In the genomic region with DNA sequence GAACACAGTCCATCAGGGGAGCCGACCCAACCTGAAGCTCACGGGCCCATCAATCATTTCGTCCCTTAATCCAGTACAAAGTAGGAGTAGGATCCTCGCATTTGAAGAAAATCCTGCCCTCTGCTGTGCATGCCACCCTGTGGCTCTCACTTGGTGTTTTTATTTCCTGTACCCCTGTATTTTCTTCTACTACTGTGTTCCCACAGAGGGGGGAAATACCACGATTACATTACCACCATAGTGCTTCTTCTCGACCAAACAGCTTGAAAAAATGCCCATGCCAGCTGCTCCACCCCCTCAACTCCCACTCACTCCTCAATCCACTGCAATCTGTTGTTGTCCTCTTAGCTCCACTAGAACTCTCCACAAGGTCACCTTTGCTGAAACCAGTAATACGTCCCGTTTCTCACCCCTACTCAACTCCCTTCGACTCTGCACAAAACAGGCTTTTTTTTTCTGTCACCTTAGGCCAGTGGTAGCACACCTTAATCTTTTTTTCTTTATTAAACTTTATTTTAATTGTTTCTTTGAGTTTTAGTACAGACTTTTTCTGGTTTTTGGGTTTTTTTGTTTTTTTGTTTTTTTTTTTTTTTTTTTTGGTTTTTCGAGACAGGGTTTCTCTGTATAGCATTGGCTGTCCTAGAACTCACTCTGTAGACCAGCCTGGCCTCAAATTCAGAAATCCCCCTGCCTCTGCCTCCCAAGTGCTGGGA, we compare ENCODE assay signal across 8 mouse cellular contexts. TPM values are rescaled to one million over a fixed set of nuclear protein-coding genes. Genes with fewer than 3 reads are reported as not detected.
DNase-seq lines count a peak whose midpoint lies in the region; ATAC-seq lines count a peak whose summit lies in the region.

No protein-coding gene starts in this region.

- H3K9ac ChIP-seq in heart, embryonic 16.5 days (ENCODE audit: low read length) = no peak overlapping the region
- H3K9ac ChIP-seq in hindbrain, embryonic 14.5 days = no peak overlapping the region
- H3K9ac ChIP-seq in midbrain, embryonic 13.5 days (replicated peaks) = peak overlapping the region; percentile 52; the same call in 1 of the 2 replicates

- H3K27ac ChIP-seq in heart, embryonic 16.5 days (ENCODE audit: low read length) = peak overlapping the region; percentile 100
- peak overlapping the region; percentile 99 for H3K27ac ChIP-seq in hindbrain, embryonic 14.5 days
- H3K27ac ChIP-seq in midbrain, embryonic 13.5 days = peak overlapping the region; percentile 99

- no peaks in the 10 kb centered on the region for H3K9me3 ChIP-seq in heart, embryonic 16.5 days (replicated peaks; ENCODE audit: control insufficient read depth, low read length)
- no peaks in the 10 kb centered on the region for H3K9me3 ChIP-seq in hindbrain, embryonic 14.5 days (ENCODE audit: control insufficient read depth, low read length)
- no peaks in the 10 kb centered on the region for H3K9me3 ChIP-seq in midbrain, embryonic 13.5 days

- DNase-seq in heart, postnatal 14 days = no peak
- DNase-seq in A20 (ENCODE audit: low read depth, low spot score) = peak; percentile 81
- peak; percentile 45 for DNase-seq in T-cell, adult 2 months (ENCODE audit: low spot score)
- DNase-seq in hindbrain, embryonic 14.5 days (ENCODE audit: low spot score) = no peak
- no peak for DNase-seq in spleen, postnatal 14 days (ENCODE audit: low spot score in 2 of 2)
- DNase-seq in urinary bladder, postnatal 4 days (ENCODE audit: low spot score in 2 of 2) = no peak

- 86% methylated on average over 10 of the region's 10 CpGs for WGBS in heart, embryonic 16.5 days
- 80% methylated on average over 10 of the region's 10 CpGs for WGBS in hindbrain, embryonic 14.5 days
- 87% methylated on average over 10 of the region's 10 CpGs for WGBS in midbrain, embryonic 13.5 days

- peaks cover 14% of the 10 kb centered on the region for H3K36me3 ChIP-seq in heart, embryonic 16.5 days (ENCODE audit: control insufficient read depth, insufficient read depth)
- peaks cover 22% of the 10 kb centered on the region for H3K36me3 ChIP-seq in hindbrain, embryonic 14.5 days (replicated peaks; ENCODE audit: control insufficient read depth, insufficient read depth)
- peaks cover 22% of the 10 kb centered on the region for H3K36me3 ChIP-seq in midbrain, embryonic 13.5 days

- ATAC-seq in heart, embryonic 16.5 days (replicated peaks; ENCODE audit: extremely low read depth, insufficient read depth, low FRiP score) = no peak
- ATAC-seq in hindbrain, embryonic 14.5 days (ENCODE audit: low FRiP score) = no peak
- peak; percentile 22; the same call in 1 of the 2 replicates for ATAC-seq in midbrain, embryonic 13.5 days

- no peaks in the 10 kb centered on the region for H3K27me3 ChIP-seq in heart, embryonic 16.5 days (ENCODE audit: control insufficient read depth, insufficient read depth, low read length)
- no peaks in the 10 kb centered on the region for H3K27me3 ChIP-seq in hindbrain, embryonic 14.5 days (ENCODE audit: control insufficient read depth, insufficient read depth, low read length)
- 0 out of 2 replicates have a peak, but pooled peaks cover 3% of the 10 kb centered on the region for H3K27me3 ChIP-seq in midbrain, embryonic 13.5 days

- intact Hi-C loops in heart, postnatal 14 days (cut with DNase I) = loop anchor here (1.0 to 5.0 kb wide), 3 partner anchors 23 to 115 kb away; partner anchors contain the start of genes Jpt1 and Kctd2

- H3K4me2 ChIP-seq in heart, embryonic 16.5 days (ENCODE audit: low read depth, low read length) = peak overlapping the region; percentile 59
- peak overlapping the region; percentile 43 for H3K4me2 ChIP-seq in hindbrain, embryonic 14.5 days (replicated peaks)
- peak overlapping the region; percentile 72 for H3K4me2 ChIP-seq in midbrain, embryonic 13.5 days (replicated peaks)

- peaks cover 9% of the 10 kb centered on the region for H3K4me1 ChIP-seq in heart, embryonic 16.5 days (ENCODE audit: control insufficient read depth, insufficient read depth, low read length)
- peaks cover 12% of the 10 kb centered on the region; the same call in 1 of the 2 replicates for H3K4me1 ChIP-seq in hindbrain, embryonic 14.5 days (replicated peaks; ENCODE audit: control insufficient read depth, insufficient read depth, low read length)
- H3K4me1 ChIP-seq in midbrain, embryonic 13.5 days (replicated peaks) = peaks cover 29% of the 10 kb centered on the region

- H3K4me3 ChIP-seq in heart, embryonic 16.5 days (ENCODE audit: low read length) = no peak overlapping the region
- H3K4me3 ChIP-seq in hindbrain, embryonic 14.5 days (replicated peaks; ENCODE audit: low read length) = peak overlapping the region; percentile 95
- peak overlapping the region; percentile 97 for H3K4me3 ChIP-seq in midbrain, embryonic 13.5 days (replicated peaks)

RNA-seq across cellular contexts. Expression of gene Sumo2, which starts 0.9 kb away (rescaled TPM):
- 556 and 599 TPM in 2 replicates for polyA plus RNA-seq in heart, embryonic 16.5 days (2015; fragmentation: Nextera tagmentation; extraction: Ambion mirVana)
- 100 to 1,000 TPM; 165 to 189 TPM for total RNA-seq in heart, postnatal 14 days (2021)
- 968 and 989 TPM in 2 replicates for polyA plus RNA-seq in hindbrain, embryonic 14.5 days (2014; fragmentation: Nextera tagmentation; extraction: Ambion mirVana)
- 1,358 and 1,460 TPM in 2 replicates for polyA plus RNA-seq in midbrain, embryonic 13.5 days (2015; fragmentation: Nextera tagmentation; extraction: Ambion mirVana)

RNA-seq across cellular contexts. Expression of gene Jpt1, which starts 22.8 kb away (rescaled TPM):
- polyA plus RNA-seq in heart, embryonic 16.5 days (2015; fragmentation: Nextera tagmentation; extraction: Ambion mirVana) = 523 and 525 TPM in 2 replicates
- 100 to 1,000 TPM; 159 to 196 TPM for total RNA-seq in heart, postnatal 14 days (2021)
- 1,350 and 1,384 TPM in 2 replicates for polyA plus RNA-seq in hindbrain, embryonic 14.5 days (2014; fragmentation: Nextera tagmentation; extraction: Ambion mirVana)
- 1,462 and 1,532 TPM in 2 replicates for polyA plus RNA-seq in midbrain, embryonic 13.5 days (2015; fragmentation: Nextera tagmentation; extraction: Ambion mirVana)

RNA-seq across cellular contexts. Expression of gene Nup85, which starts 27.2 kb away (rescaled TPM):
- 107 and 117 TPM in 2 replicates for polyA plus RNA-seq in heart, embryonic 16.5 days (2015; fragmentation: Nextera tagmentation; extraction: Ambion mirVana)
- total RNA-seq in heart, postnatal 14 days (2021) = 10 to 100 TPM; 20.9 to 22.3 TPM
- polyA plus RNA-seq in hindbrain, embryonic 14.5 days (2014; fragmentation: Nextera tagmentation; extraction: Ambion mirVana) = 95.2 and 99.8 TPM in 2 replicates
- polyA plus RNA-seq in midbrain, embryonic 13.5 days (2015; fragmentation: Nextera tagmentation; extraction: Ambion mirVana) = 130 TPM in 2 replicates

RNA-seq across cellular contexts. Expression of gene Nt5c, which starts 45.4 kb away (rescaled TPM):
- 60.1 and 64.9 TPM in 2 replicates for polyA plus RNA-seq in heart, embryonic 16.5 days (2015; fragmentation: Nextera tagmentation; extraction: Ambion mirVana)
- total RNA-seq in heart, postnatal 14 days (2021) = 10 to 100 TPM; 15.2 to 17.3 TPM
- polyA plus RNA-seq in hindbrain, embryonic 14.5 days (2014; fragmentation: Nextera tagmentation; extraction: Ambion mirVana) = 85.3 and 98.0 TPM in 2 replicates
- 90.2 and 96.5 TPM in 2 replicates for polyA plus RNA-seq in midbrain, embryonic 13.5 days (2015; fragmentation: Nextera tagmentation; extraction: Ambion mirVana)

Comparison
In these comparisons a context has a peak if more than half of its experiments do, and no peak if none do; other contexts are left out.
1. DNase-seq: peak in A20 (single experiment) and T-cell, adult 2 months (single experiment); none in heart, postnatal 14 days (0 of 2), hindbrain, embryonic 14.5 days (single experiment), spleen, postnatal 14 days (0 of 2) and urinary bladder, postnatal 4 days (0 of 2).
2. Peak in every context shown above with its lines, with median percentiles within 50 percentile points of each other: H3K27ac ChIP-seq and H3K4me2 ChIP-seq.